Mouse (Mus musculus): ENCODE measurements around the gene Cpm. TPM values are rescaled to one million over a fixed set of nuclear protein-coding genes. Genes with fewer than 3 reads are reported as not detected.

Gene Cpm
- polyA plus RNA-seq, 1 experiment from 2014 or later = 47.7 TPM

DNA sequence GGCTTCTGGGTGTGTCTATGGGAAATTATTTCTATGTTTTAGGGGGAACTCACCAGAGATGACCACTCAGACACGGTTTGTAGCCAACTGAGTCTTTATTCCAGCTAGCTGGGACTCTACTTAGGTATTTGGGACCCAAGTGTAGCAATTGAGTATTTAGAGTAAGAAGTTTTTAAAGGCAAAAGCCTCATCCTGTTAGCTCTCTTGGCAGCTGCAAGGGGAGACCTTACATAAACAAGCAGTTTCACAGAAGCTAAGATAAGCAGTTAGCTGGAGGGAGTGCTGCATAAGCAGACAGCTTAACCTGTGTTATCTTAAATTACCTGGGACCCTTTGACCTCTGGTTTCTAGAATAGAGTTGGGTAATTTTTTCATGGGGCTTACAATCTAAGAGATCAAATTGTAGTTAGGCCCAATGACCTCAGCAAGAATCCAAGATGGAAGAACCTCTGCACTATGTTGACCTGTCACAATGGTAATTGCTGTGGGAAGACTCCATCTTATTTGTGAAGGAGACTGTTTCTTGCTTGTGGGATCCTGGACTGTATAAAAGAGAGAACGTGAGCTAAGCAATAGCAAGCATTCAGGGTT, 18.4 kb upstream of the Cpm start:
- H3K27ac ChIP-seq (ENCODE audit: low read length) = no peak overlapping the region
- no peak overlapping the region for H3K9ac ChIP-seq (ENCODE audit: low read depth, low read length)
- H3K36me3 ChIP-seq (ENCODE audit: control insufficient read depth, insufficient read depth, low read length) = no peaks in the 10 kb centered on the region
- no peaks in the 10 kb centered on the region for H3K4me1 ChIP-seq (ENCODE audit: control insufficient read depth, insufficient read depth, low read length)
- H3K27me3 ChIP-seq (replicated peaks; ENCODE audit: control insufficient read depth, insufficient read depth, low read length) = no peaks in the 10 kb centered on the region
- H3K4me3 ChIP-seq (ENCODE audit: low read length) = no peak overlapping the region
- no peaks in the 10 kb centered on the region for H3K9me3 ChIP-seq (ENCODE audit: control insufficient read depth, low read length)
- ATAC-seq = no peak
- H3K4me2 ChIP-seq (ENCODE audit: low read depth, low read length) = no peak overlapping the region
- 96% methylated on average over 2 of the region's 2 CpGs for WGBS

GRCm38 (mm10) chr10:117611503-117611902, 17.8 kb upstream of the Cpm start:
- no peaks in the 10 kb centered on the region for H3K36me3 ChIP-seq (ENCODE audit: control insufficient read depth, insufficient read depth, low read length)
- no peaks in the 10 kb centered on the region for H3K4me1 ChIP-seq (ENCODE audit: control insufficient read depth, insufficient read depth, low read length)
- H3K4me2 ChIP-seq (ENCODE audit: low read depth, low read length) = no peak overlapping the region
- H3K4me3 ChIP-seq (ENCODE audit: low read length) = no peak overlapping the region
- H3K9ac ChIP-seq (ENCODE audit: low read depth, low read length) = no peak overlapping the region
- no peak overlapping the region for H3K27ac ChIP-seq (ENCODE audit: low read length)
- H3K9me3 ChIP-seq (ENCODE audit: control insufficient read depth, low read length) = 0 out of 2 replicates have a peak, but pooled peaks cover under 1% of the 10 kb centered on the region
- ATAC-seq = no peak
- H3K27me3 ChIP-seq (replicated peaks; ENCODE audit: control insufficient read depth, insufficient read depth, low read length) = no peaks in the 10 kb centered on the region
- WGBS = 95% methylated on average over 2 of the region's 2 CpGs

DNA sequence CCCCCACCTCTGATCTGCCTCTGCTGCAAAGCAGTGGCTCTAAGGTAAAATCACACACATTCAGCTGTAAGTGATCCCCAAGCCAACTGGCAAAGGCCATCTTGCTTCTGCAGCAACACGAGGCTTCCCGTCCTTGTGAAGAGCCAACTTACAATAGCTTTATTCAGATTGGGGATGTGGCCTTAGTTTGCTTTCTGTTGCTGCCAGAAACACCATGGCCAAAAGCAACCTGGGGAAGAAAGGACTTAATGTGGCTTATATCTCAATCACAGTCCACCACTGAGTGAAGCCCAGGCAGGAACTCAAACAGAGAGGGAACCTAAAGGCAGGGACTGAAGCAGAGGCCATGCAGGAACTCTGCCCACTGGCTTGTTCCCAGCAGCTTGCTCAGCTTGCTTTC, 17.3 kb upstream of the Cpm start:
- Histone ChIP-seq H3K27me3 (replicated peaks; ENCODE audit: control insufficient read depth, insufficient read depth, low read length) (no peaks in the 10 kb centered on the region), H3K27ac (ENCODE audit: low read length) (no peak overlapping the region), H3K4me2 (ENCODE audit: low read depth, low read length) (no peak overlapping the region), H3K4me3 (ENCODE audit: low read length) (no peak overlapping the region), H3K4me1 (ENCODE audit: control insufficient read depth, insufficient read depth, low read length) (no peaks in the 10 kb centered on the region), H3K36me3 (ENCODE audit: control insufficient read depth, insufficient read depth, low read length) (no peaks in the 10 kb centered on the region), H3K9ac (ENCODE audit: low read depth, low read length) (no peak overlapping the region), H3K9me3 (ENCODE audit: control insufficient read depth, low read length) (0 out of 2 replicates have a peak, but pooled peaks cover 5% of the 10 kb centered on the region)
- ATAC-seq = no peak
- WGBS = 83% methylated on average over 2 of the region's 2 CpGs

DNA sequence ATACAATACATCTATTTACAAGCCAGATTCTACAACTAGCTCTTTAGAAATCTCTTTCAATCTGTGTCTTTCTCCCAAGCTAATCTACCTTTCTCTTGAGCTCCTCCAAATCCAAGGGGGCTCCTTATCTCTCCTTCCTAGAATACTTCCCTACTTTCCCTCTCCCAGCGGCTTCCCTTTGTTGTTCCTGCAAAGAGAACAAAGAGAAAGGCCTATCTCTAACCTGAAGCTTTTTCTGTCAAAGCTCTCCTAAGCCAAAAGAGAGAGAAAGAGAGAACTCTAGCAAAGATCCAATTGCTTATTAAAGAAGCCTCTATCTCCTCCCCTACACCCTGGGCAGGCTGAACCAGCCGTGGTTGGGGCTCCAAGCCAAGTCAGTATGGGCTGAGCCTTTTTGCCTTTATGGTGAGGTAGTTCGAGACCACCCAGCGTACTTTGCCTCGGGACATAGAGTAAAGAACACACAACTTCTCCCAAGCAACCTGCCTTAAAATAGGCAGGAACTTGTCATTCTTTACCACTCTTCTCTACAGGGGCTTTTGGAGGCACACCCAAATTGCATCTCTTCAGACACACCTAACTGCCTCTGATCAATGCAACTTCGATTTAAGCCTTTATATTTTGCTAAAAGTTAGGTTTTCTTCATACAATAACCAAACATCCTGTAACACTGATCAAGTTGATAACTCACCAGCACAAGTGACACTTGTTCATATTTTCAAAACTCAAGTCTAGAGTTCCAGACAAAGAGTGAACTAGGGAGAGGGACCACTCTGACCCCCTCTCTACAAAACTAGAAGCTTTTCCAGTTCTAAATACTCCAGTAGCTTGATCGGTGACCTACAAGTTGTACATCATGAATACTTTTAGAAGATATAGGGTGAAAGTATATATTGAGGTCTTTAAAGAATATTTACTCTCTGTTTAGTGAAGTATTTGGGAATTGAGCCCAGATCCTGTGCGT, 16.4 kb upstream of the Cpm start:
- H3K9ac ChIP-seq (ENCODE audit: low read depth, low read length) = no peak overlapping the region
- no peaks in the 10 kb centered on the region for H3K27me3 ChIP-seq (replicated peaks; ENCODE audit: control insufficient read depth, insufficient read depth, low read length)
- no peak overlapping the region for H3K4me3 ChIP-seq (ENCODE audit: low read length)
- ATAC-seq = no peak
- H3K27ac ChIP-seq (ENCODE audit: low read length) = no peak overlapping the region
- 0 out of 2 replicates have a peak, but pooled peaks cover 5% of the 10 kb centered on the region for H3K9me3 ChIP-seq (ENCODE audit: control insufficient read depth, low read length)
- 82% methylated on average over 8 of the region's 8 CpGs for WGBS
- no peaks in the 10 kb centered on the region for H3K4me1 ChIP-seq (ENCODE audit: control insufficient read depth, insufficient read depth, low read length)
- H3K4me2 ChIP-seq (ENCODE audit: low read depth, low read length) = no peak overlapping the region
- no peaks in the 10 kb centered on the region for H3K36me3 ChIP-seq (ENCODE audit: control insufficient read depth, insufficient read depth, low read length)

GRCm38 (mm10) chr10:117613960-117614359, 15.3 kb upstream of the Cpm start:
- no peak overlapping the region for H3K27ac ChIP-seq (ENCODE audit: low read length)
- H3K9ac ChIP-seq (ENCODE audit: low read depth, low read length) = no peak overlapping the region
- no peak overlapping the region for H3K4me2 ChIP-seq (ENCODE audit: low read depth, low read length)
- no peak overlapping the region for H3K4me3 ChIP-seq (ENCODE audit: low read length)
- no peak for ATAC-seq
- H3K36me3 ChIP-seq (ENCODE audit: control insufficient read depth, insufficient read depth, low read length) = no peaks in the 10 kb centered on the region
- H3K4me1 ChIP-seq (ENCODE audit: control insufficient read depth, insufficient read depth, low read length) = no peaks in the 10 kb centered on the region
- no peaks in the 10 kb centered on the region for H3K27me3 ChIP-seq (replicated peaks; ENCODE audit: control insufficient read depth, insufficient read depth, low read length)
- 63% methylated on average over 6 of the region's 6 CpGs for WGBS
- H3K9me3 ChIP-seq (ENCODE audit: control insufficient read depth, low read length) = 0 out of 2 replicates have a peak, but pooled peaks cover 5% of the 10 kb centered on the region

- peak; percentile 36; the same call in 1 of the 2 replicates for ATAC-seq
- Histone ChIP-seq H3K27ac (ENCODE audit: low read length) (no peak overlapping the region), H3K9ac (ENCODE audit: low read depth, low read length) (no peak overlapping the region), H3K4me2 (ENCODE audit: low read depth, low read length) (no peak overlapping the region), H3K4me1 (ENCODE audit: control insufficient read depth, insufficient read depth, low read length) (no peaks in the 10 kb centered on the region), H3K4me3 (ENCODE audit: low read length) (no peak overlapping the region), H3K9me3 (ENCODE audit: control insufficient read depth, low read length) (0 out of 2 replicates have a peak, but pooled peaks cover 5% of the 10 kb centered on the region), H3K36me3 (ENCODE audit: control insufficient read depth, insufficient read depth, low read length) (no peaks in the 10 kb centered on the region), H3K27me3 (replicated peaks; ENCODE audit: control insufficient read depth, insufficient read depth, low read length) (no peaks in the 10 kb centered on the region)
- WGBS = 54% methylated on average over 3 of the region's 3 CpGs
These were observed 14.9 kb upstream of the Cpm start for GRCm38 (mm10) chr10:117614387-117614786.

DNA sequence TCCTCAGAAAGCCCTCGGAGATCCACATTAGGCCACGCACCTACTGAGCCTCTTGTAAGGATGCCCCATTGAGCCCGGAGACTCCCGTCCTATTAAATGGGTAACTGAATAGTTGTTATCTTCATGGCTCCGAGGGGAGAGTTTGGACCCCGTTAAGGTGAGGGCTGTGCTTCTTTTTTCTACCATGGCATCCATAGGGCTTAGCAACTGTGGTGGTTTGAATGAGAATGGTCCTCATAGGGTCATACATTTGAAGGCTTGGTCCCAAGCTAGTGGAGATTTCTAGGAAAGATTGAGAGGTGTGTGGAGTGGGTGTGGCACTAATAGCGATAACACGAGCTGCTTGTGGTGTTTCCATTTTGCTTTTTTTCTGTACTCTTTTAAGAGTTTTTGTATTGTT, 14.1 kb upstream of the Cpm start:
- 91% methylated on average over 8 of the region's 8 CpGs for WGBS
- Histone ChIP-seq H3K27ac (ENCODE audit: low read length) (no peak overlapping the region), H3K9me3 (ENCODE audit: control insufficient read depth, low read length) (0 out of 2 replicates have a peak, but pooled peaks cover 5% of the 10 kb centered on the region), H3K9ac (ENCODE audit: low read depth, low read length) (no peak overlapping the region), H3K27me3 (replicated peaks; ENCODE audit: control insufficient read depth, insufficient read depth, low read length) (no peaks in the 10 kb centered on the region), H3K4me3 (ENCODE audit: low read length) (no peak overlapping the region), H3K4me2 (ENCODE audit: low read depth, low read length) (no peak overlapping the region), H3K36me3 (ENCODE audit: control insufficient read depth, insufficient read depth, low read length) (no peaks in the 10 kb centered on the region), H3K4me1 (ENCODE audit: control insufficient read depth, insufficient read depth, low read length) (no peaks in the 10 kb centered on the region)
- ATAC-seq = no peak

DNA sequence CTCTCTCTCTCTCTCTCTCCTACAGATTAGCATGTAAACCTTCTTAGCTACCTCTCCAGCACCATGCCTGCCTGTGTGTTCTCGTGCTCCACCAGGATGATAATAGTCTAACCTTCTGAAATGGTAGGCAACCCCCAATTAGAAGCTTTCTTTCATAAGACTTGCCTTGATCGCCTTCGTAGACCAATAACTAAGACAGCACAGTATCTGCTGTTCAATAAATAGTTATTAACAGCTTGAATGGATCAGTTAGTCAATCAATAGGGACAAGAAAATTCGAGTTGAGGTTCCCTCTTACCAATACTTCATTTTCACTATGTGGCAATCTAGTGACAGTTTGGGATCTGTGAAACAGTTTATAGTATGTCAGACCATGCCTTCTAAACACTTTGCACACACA, 13.6 kb upstream of the Cpm start:
- Histone ChIP-seq H3K27me3 (replicated peaks; ENCODE audit: control insufficient read depth, insufficient read depth, low read length) (no peaks in the 10 kb centered on the region), H3K4me2 (ENCODE audit: low read depth, low read length) (no peak overlapping the region), H3K4me1 (ENCODE audit: control insufficient read depth, insufficient read depth, low read length) (no peaks in the 10 kb centered on the region), H3K9ac (ENCODE audit: low read depth, low read length) (no peak overlapping the region), H3K4me3 (ENCODE audit: low read length) (no peak overlapping the region), H3K36me3 (ENCODE audit: control insufficient read depth, insufficient read depth, low read length) (no peaks in the 10 kb centered on the region), H3K27ac (ENCODE audit: low read length) (no peak overlapping the region), H3K9me3 (ENCODE audit: control insufficient read depth, low read length) (0 out of 2 replicates have a peak, but pooled peaks cover 5% of the 10 kb centered on the region)
- no peak for ATAC-seq
- WGBS = 67% methylated on average over 4 of the region's 4 CpGs

- Histone ChIP-seq H3K36me3 (ENCODE audit: control insufficient read depth, insufficient read depth, low read length) (no peaks in the 10 kb centered on the region), H3K4me2 (ENCODE audit: low read depth, low read length) (no peak overlapping the region), H3K9me3 (ENCODE audit: control insufficient read depth, low read length) (0 out of 2 replicates have a peak, but pooled peaks cover 5% of the 10 kb centered on the region), H3K27ac (ENCODE audit: low read length) (no peak overlapping the region), H3K4me3 (ENCODE audit: low read length) (no peak overlapping the region), H3K9ac (ENCODE audit: low read depth, low read length) (no peak overlapping the region), H3K4me1 (ENCODE audit: control insufficient read depth, insufficient read depth, low read length) (no peaks in the 10 kb centered on the region), H3K27me3 (replicated peaks; ENCODE audit: control insufficient read depth, insufficient read depth, low read length) (no peaks in the 10 kb centered on the region)
- ATAC-seq = no peak
- 85% methylated on average over 6 of the region's 6 CpGs for WGBS
These were observed 13.1 kb upstream of the Cpm start for GRCm38 (mm10) chr10:117616191-117616680.
